Mouse (Mus musculus) limb, embryonic 11.5 days (tissue): Measurements from ENCODE around the gene H2al1k. TPM values are rescaled to one million over a fixed set of nuclear protein-coding genes. Genes with fewer than 3 reads are reported as not detected.
"Not testable (repeated sequence)": the region's sequence is repeated elsewhere in the genome, so short reads cannot be mapped to it uniquely, and the experiment has no call there.

Source experiments
- ATAC-seq: fragments of 200-750 bp; cut with Nextera tagmentation; 2 replicates; pipeline ENCODE4 v1.8.0; 2017; ENCODE audit warnings: low read depth; ENCODE audit not compliant: insufficient number of reproducible peaks, low FRiP score, low TSS enrichment
- DNase-seq: peaks from one replicate; pipeline ENCODE4 v3.0.0-alpha.2; 2015; ENCODE audit warnings: low spot score
- H3K27ac ChIP-seq: fragments of 300-500 bp; sonication (generic); replicated peaks from 2 replicates; pipeline ENCODE4 v1.5.1; 2014; ENCODE audit warnings: low read depth, mild to moderate bottlenecking, low read length
- H3K27me3 ChIP-seq: fragments of 300-500 bp; sonication (generic); 2 replicates; pipeline ENCODE4 v1.6.1; 2014; ENCODE audit warnings: mild to moderate bottlenecking, low read length, mixed read lengths; ENCODE audit not compliant: control insufficient read depth, insufficient read depth
- H3K36me3 ChIP-seq: fragments of 300-500 bp; sonication (generic); 2 replicates; pipeline ENCODE4 v1.6.1; 2014; ENCODE audit warnings: mild to moderate bottlenecking, low read length, moderate library complexity, mixed read lengths; ENCODE audit not compliant: control insufficient read depth, insufficient read depth
- H3K4me1 ChIP-seq: fragments of 300-500 bp; sonication (generic); 2 replicates; pipeline ENCODE4 v1.6.1; 2014; ENCODE audit warnings: low read length, mixed read lengths; ENCODE audit not compliant: control insufficient read depth, insufficient read depth
- H3K4me2 ChIP-seq: fragments of 300-500 bp; sonication (generic); 2 replicates; pipeline ENCODE4 v1.6.1; 2014; ENCODE audit warnings: low read depth, mild to moderate bottlenecking, moderate library complexity; ENCODE audit not compliant: severe bottlenecking
- H3K4me3 ChIP-seq: fragments of 300-500 bp; sonication (generic); 2 replicates; pipeline ENCODE4 v1.5.1; 2014; ENCODE audit warnings: low read depth, low read length
- H3K9ac ChIP-seq: fragments of 300-500 bp; sonication (generic); 2 replicates; pipeline ENCODE4 v1.6.1; 2014; ENCODE audit warnings: mild to moderate bottlenecking, low read length
- H3K9me3 ChIP-seq: fragments of 300-500 bp; sonication (generic); 2 replicates; pipeline ENCODE4 v1.6.1; 2016; ENCODE audit warnings: low read length; ENCODE audit not compliant: control insufficient read depth
- WGBS: fragments of 180-500 bp; shearing (Covaris S2); extraction: QIAGEN DNeasy Blood & Tissue Kit; methylation state at CpG from one replicate; pipeline ENCODE4 v1.1.7; 2014; 5-methylcytosine and 5-hydroxymethylcytosine counted together
- polyA plus RNA-seq: library from polyadenylated mRNA; unstranded; fragments of >200 nt; fragmentation: Nextera tagmentation; extraction: Ambion mirVana; gene quantifications from 2 replicates; pipeline ENCODE4 v1.2.1, GENCODE M21; 2014

Gene H2al1k
- not detected in 2 replicates for polyA plus RNA-seq

DNA sequence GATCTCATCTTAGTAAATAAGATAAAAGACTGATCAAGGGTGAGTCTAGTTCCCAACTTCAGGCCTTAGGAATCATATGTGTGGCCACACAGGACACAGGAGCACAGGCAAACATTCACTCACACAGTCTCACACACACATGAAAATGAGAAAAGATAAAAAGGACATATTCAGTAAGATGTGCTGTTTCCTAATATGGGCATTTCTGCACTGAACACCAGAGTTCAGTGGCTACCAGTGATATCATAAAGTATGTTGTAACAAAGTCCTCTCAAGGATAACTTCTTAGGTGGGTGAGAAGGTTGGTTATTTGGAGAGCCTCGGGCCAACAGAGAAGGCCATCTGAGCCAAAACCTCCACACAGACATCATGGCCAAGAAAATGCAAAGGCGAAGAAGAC lies at the start of gene H2al1k:
TSS of gene H2al1k (plus strand) at position 301 of the 400 bp plus-strand sequence.
- H3K9me3 ChIP-seq, H3K4me1 ChIP-seq, H3K4me2 ChIP-seq, ATAC-seq, H3K4me3 ChIP-seq, H3K36me3 ChIP-seq, H3K27ac ChIP-seq, H3K9ac ChIP-seq, DNase-seq, H3K27me3 ChIP-seq: not testable (repeated sequence)
- whole genome bisulfite sequencing: no CpG with 5 or more reads among the region's 2 CpGs

DNA sequence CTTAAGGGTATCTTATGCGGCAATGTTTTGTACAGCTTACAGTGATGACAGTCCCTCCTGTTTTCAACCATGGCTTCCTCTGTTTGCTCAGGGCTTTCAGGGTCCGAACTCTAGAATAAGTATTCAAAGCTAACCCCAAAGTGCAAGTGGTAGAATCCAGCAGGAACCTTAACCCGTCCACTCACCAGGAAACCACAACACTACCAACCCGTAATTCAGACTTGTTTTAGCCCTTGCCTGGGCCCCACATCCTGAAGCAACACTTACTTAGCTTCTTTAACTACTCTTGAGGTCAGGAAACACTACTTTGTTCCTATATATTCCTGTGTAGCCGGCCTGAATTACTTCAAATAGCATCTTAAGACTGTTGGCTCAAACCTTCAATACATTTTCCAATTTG lies 47.6 kb upstream of the H2al1k start:
- H3K4me2 ChIP-seq: no peak overlapping the region
- 82% methylated on average over 5 of the region's 5 CpGs for WGBS
- H3K4me1 ChIP-seq: no peaks in the 10 kb centered on the region
- H3K27ac ChIP-seq: no peak overlapping the region
- DNase-seq (no peak), ATAC-seq (no peak)
- no peak overlapping the region for H3K9ac ChIP-seq
- H3K4me3 ChIP-seq: no peak overlapping the region
- H3K36me3 ChIP-seq: no peaks in the 10 kb centered on the region
- no peaks in the 10 kb centered on the region for H3K27me3 ChIP-seq
- no peaks in the 10 kb centered on the region for H3K9me3 ChIP-seq

DNA sequence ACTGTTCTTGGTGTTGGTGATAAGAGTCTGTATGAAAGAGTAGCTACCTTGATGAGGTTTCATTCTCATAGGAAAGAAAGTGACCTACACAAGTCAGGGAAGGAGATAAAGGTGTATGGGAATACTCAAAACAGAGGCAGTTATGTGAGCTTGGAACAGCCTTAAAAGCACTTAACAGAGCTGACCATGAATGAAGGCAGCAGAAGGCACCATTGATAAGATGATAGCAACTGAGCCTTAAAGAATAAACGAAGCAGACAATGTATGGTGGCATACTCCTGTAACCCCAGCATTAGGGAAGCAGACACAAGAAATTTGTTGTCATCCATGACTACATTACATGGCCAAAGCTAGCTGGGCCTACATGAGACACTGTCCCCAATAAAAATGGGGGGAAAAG lies 47.0 kb upstream of the H2al1k start:
- H3K9me3 ChIP-seq: no peaks in the 10 kb centered on the region
- no peaks in the 10 kb centered on the region for H3K4me1 ChIP-seq
- H3K9ac ChIP-seq: no peak overlapping the region
- DNase-seq: no peak
- H3K4me2 ChIP-seq: no peak overlapping the region
- no peak overlapping the region for H3K27ac ChIP-seq
- 72% methylated on average over 1 of the region's 1 CpGs for WGBS
- no peak for ATAC-seq
- no peaks in the 10 kb centered on the region for H3K36me3 ChIP-seq
- H3K4me3 ChIP-seq: no peak overlapping the region
- no peaks in the 10 kb centered on the region for H3K27me3 ChIP-seq

DNA sequence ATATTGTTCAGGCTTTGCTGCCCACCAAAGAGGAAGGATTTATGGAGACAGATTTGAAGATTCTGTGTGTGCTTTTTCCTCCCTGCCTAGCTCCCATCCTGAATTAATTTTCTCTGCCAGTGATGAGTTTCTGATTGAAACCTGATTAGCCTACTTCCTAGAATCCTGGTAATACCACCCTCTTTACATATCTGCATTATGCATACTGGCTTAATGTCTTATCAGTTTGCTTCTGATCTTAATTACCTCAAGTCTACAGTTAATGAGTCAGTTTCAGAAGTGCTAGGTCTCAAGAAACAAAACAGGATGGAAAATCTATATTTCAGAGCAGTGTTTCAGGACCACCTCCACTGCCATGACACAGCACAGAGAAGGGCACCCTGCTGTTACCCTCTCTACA lies 34.0 kb upstream of the H2al1k start:
- H3K9ac ChIP-seq, H3K4me1 ChIP-seq, H3K27me3 ChIP-seq, H3K4me2 ChIP-seq, DNase-seq, H3K27ac ChIP-seq, H3K36me3 ChIP-seq, H3K4me3 ChIP-seq, H3K9me3 ChIP-seq, ATAC-seq: not testable (repeated sequence)

DNA sequence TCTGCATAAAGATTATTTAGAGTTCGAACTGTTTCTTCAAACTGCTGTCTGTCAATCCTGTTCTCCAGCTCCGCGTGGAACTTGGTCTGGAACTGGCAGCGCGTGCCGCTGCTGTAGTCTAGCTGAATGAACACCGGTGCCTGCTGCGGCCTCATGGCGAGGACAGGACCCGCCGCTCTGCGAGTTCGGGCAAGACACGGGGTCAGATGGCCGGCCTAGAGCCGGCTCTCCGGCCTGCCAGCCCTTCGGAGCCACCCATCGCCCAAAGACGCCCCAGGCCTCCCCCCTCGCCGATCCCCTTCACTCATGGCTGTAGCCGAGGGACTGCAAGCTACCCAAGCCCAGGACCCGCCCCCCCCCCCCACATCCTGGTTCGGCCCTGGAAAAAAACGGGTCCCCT lies 22.5 kb upstream of the H2al1k start:
- ATAC-seq, H3K27me3 ChIP-seq, H3K9me3 ChIP-seq, H3K4me3 ChIP-seq, H3K4me1 ChIP-seq, DNase-seq, H3K9ac ChIP-seq, H3K4me2 ChIP-seq, H3K27ac ChIP-seq, H3K36me3 ChIP-seq: not testable (repeated sequence)
- 88% methylated on average over 25 of the region's 26 CpGs for WGBS

DNA sequence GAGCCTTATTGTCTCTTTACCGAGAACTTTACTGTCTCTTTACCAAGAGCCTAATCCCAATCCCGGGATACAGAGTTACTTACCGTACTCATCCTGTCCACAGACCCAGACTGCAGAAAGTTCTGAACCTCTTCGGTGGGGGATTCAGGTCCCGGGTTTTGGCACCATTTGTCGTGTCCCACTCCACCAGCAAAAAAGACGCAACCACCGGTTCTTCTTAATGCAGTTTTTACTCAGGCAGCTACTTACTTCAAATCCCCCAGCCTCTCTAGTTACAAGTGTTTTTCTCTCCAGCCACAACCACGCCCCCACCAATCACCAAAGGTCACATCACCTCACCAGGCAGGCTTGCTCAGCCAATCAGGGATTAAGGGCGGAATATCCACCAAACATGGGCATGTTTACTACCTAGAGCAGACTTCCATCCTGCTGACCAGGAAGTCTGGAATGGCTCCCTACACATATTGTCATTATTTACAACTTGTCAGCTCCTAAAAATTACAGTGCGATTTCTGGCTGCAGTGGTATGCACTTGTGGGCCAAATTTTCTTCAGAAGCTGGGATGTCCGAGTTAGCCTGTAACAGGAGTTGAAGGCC lies 18.0 kb upstream of the H2al1k start:
- not testable (repeated sequence) for H3K9ac ChIP-seq, ATAC-seq
- WGBS: 89% methylated on average over 12 of the region's 12 CpGs

DNA sequence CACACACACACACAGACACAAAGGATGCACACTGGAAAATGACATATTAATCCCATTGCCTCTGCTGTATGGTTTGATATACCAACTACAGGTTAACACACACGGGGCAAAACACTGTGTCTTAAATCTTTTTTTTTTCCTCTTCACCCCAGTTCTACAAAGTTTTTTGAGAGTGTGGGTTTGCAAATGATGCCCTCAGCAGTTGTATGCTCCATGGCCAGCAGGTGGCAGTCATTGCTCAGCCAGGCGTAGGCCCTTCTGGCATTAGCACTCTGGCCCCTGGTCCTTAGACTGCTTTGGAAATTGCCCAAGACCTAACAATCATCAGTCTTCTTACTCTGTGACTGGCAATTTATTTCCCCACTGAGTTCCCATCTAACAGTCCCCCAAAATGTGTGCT lies 17.4 kb upstream of the H2al1k start:
- H3K4me1 ChIP-seq, H3K27ac ChIP-seq, H3K4me2 ChIP-seq, H3K9me3 ChIP-seq, H3K9ac ChIP-seq, H3K4me3 ChIP-seq, H3K36me3 ChIP-seq, ATAC-seq, H3K27me3 ChIP-seq, DNase-seq: not testable (repeated sequence)
- 50% methylated on average over 2 of the region's 2 CpGs for WGBS

More for the DNA sequence above, 18.0 kb upstream of the H2al1k start:
- H3K9me3 ChIP-seq, H3K27ac ChIP-seq, H3K4me2 ChIP-seq, H3K27me3 ChIP-seq, H3K36me3 ChIP-seq, DNase-seq, H3K4me1 ChIP-seq, H3K4me3 ChIP-seq: not testable (repeated sequence)

DNA sequence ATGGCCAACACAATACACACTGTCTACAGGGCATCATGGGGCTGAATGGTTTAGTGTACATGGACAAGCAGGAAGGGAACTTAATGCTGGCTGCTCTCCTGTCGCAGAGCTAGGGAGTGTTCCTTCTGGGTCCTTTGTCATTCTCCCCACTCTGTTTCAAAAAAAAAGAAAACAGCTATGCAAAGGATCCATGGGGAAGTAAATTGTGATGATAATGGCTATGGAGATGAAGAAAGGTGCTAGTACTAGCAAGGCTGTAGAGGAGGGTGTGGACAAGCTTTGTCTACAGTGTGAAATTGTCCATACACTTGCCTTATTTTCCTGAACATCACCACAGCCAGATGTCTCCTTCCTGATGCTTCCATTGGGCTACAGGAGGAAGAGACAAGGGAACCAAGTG lies 15.4 kb upstream of the H2al1k start:
- 59% methylated on average over 1 of the region's 1 CpGs for WGBS
- not testable (repeated sequence) for H3K27ac ChIP-seq, H3K4me2 ChIP-seq, H3K9me3 ChIP-seq, H3K4me1 ChIP-seq, ATAC-seq, DNase-seq, H3K4me3 ChIP-seq, H3K27me3 ChIP-seq, H3K36me3 ChIP-seq, H3K9ac ChIP-seq

DNA sequence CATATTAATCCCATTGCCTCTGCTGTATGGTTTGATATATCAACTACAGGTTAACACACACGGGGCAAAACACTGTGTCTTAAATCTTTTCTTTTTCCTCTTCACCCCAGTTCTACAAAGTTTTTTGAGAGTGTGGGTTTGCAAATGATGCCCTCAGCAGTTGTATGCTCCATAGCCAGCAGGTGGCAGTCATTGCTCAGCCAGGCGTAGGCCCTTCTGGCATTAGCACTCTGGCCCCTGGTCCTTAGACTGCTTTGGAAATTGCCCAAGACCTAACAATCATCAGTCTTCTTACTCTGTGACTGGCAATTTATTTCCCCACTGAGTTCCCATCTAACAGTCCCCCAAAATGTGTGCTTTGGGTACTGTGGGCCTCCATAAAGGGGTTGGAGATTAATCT lies 23.6 kb downstream of the H2al1k start:
- H3K9ac ChIP-seq, H3K27ac ChIP-seq, H3K9me3 ChIP-seq, H3K4me3 ChIP-seq, H3K36me3 ChIP-seq, H3K4me1 ChIP-seq, H3K27me3 ChIP-seq, ATAC-seq, H3K4me2 ChIP-seq: not testable (repeated sequence)
- peak; percentile 22 for DNase-seq
- WGBS: 38% methylated on average over 1 of the region's 2 CpGs
